In the genomic region with DNA sequence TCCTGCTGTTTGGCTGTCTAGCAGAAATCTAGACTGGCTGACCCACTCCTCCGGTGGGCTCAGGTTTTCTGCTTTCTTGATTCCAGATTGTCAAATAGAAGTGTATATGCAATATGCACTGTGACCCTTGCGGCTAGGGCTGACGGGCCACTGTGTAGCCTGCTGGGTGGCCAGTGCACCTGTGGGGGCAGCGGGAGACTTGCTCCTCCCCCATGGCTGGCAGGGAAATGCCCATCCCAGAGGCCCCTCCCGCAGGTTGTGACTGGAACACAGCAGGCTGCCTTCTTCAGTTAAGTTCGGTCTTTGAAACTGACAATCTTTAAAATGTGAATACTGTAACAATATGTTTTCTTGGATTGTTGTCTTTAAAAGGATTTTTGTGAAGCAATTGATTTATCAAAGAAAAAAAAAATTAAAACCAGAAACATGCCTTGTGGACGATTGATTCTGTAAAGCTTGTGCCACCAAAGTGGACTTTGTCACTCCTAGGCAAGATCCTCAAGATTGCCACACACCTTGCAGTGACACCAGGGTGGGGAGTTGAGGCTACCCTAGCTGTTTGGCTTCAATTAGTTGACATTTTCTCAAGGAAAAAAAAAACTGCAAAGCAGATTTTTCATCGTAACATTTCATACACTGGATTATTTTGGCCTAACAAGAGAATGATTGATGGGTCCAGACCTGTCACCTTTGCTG, we compare ENCODE assay signal across 12 mouse cellular contexts. TPM values are rescaled to one million over a fixed set of nuclear protein-coding genes. Genes with fewer than 3 reads are reported as not detected.
"Had no signal": no experiment of that assay in that cellular context is flagged by ENCODE, and none has a peak within 500 bp of the region (broad histone marks: within the 10 kb centered on the region; RNA-seq: fewer than 3 reads in every experiment).

No protein-coding gene starts in this region.

- H3K27me3 ChIP-seq: limb, embryonic 13.5 days; liver, embryonic 15.5 days had no signal

- H3K9ac ChIP-seq: limb, embryonic 13.5 days; liver, embryonic 15.5 days had no signal

- H3K4me1 ChIP-seq: limb, embryonic 13.5 days; liver, embryonic 15.5 days had no signal

- H3K4me2 ChIP-seq: limb, embryonic 13.5 days; liver, embryonic 15.5 days; midbrain, embryonic 11.5 days had no signal

- DNase-seq: left cerebral cortex, postnatal 4 days; liver; lung, adult 2 months; lung, postnatal 14 days; lung, postnatal 4 days; midbrain, embryonic 14.5 days; thymus, adult 18-20 months; thymus, postnatal 36 days had no signal

- H3K4me3 ChIP-seq: limb, embryonic 13.5 days; liver, embryonic 15.5 days had no signal

- H3K9me3 ChIP-seq: limb, embryonic 13.5 days; liver, embryonic 15.5 days had no signal

- H3K27ac ChIP-seq: limb, embryonic 13.5 days; liver, embryonic 15.5 days had no signal

RNA-seq across cellular contexts. Expression of a gene that starts 29.6 kb away (rescaled TPM):
- total RNA-seq: megakaryocyte progenitor cell, adult 5-6 weeks had no signal
